Mouse (Mus musculus) splenic B cell, adult 2 months (primary cell): ENCODE data around the gene Ptpn1.

Experiments
- DNase-seq: peaks from one replicate; pipeline ENCODE4 v3.0.0-alpha.2; 2011; ENCODE audit warnings: low read depth, low spot score
- H3K27me3 ChIP-seq: 2 replicates; pipeline ENCODE4 v1.6.1; 2012; ENCODE audit warnings: mild to moderate bottlenecking, low read length, moderate library complexity, mixed read lengths; ENCODE audit not compliant: control insufficient read depth, poor library complexity, insufficient read depth, severe bottlenecking
- H3K36me3 ChIP-seq: 2 replicates; pipeline ENCODE4 v1.6.1; 2012; ENCODE audit warnings: mild to moderate bottlenecking, low read length, moderate library complexity, mixed read lengths; ENCODE audit not compliant: control insufficient read depth, poor library complexity, insufficient read depth, severe bottlenecking

Gene Ptpn1

DNA sequence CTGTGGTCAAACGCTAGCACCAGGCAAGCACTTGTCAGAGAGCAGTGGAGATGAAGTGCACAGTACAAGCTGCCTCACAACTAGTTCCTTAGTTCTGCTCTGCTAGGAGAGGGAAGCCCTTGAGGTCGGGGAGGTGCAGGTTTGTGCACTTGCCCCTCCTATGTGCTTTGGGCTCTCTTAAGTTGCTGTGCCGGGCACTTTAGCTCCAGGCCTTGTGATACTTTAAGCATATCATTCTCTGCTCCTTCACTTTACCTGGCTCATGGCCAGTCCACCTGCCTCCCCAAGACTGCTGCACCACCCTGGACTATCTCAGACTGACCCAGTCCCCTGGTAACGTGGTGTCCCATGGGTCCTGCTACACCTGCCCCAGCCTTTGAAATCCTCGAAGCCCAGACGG, 16.2 kb downstream of the Ptpn1 start:
- no peaks in the 10 kb centered on the region for H3K27me3 ChIP-seq
- H3K36me3 ChIP-seq = no peaks in the 10 kb centered on the region
- DNase-seq = peak; percentile 31

DNA sequence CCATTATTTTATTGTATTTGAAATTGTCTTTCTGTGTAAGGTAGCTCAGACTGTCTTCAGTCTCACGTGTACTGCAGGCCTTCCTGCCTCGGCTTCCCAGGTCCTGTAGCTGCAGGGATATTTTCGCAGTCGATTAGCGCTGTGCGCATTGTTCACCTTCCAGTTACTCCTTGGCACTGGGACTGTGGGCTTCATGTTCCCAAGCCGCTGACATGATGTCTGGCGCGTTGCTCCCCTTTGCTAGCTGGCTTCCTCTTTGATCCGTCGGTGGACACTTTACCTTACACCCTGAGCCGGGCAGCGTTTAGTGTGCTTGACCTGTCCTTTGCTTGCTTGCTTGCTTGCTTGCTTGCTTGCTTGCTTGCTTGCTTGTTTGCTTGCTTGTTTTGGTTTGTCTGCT, 16.7 kb downstream of the Ptpn1 start:
- no peaks in the 10 kb centered on the region for H3K27me3 ChIP-seq
- DNase-seq = no peak
- no peaks in the 10 kb centered on the region for H3K36me3 ChIP-seq

DNA sequence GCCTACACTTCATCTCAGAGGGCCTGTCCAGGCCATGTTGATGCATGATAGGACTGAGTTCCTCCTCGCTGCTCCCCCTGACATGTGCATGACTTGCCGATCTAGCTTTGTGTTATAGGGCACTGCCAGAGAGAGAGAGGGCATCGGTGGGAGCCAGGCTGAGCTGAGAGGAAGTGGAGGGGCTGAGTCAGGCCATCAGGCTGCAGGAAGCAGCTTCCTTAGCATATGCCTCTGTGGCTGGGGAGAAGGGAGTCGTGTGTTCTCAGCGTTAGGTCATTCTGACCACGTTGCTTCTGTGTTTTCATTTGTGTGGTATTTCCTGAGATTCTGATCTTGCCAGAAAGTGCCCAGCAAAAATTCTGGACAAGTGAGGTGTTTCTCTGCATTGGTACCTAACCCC, 17.4 kb downstream of the Ptpn1 start:
- DNase-seq = peak; percentile 40
- no peaks in the 10 kb centered on the region for H3K27me3 ChIP-seq
- no peaks in the 10 kb centered on the region for H3K36me3 ChIP-seq

DNA sequence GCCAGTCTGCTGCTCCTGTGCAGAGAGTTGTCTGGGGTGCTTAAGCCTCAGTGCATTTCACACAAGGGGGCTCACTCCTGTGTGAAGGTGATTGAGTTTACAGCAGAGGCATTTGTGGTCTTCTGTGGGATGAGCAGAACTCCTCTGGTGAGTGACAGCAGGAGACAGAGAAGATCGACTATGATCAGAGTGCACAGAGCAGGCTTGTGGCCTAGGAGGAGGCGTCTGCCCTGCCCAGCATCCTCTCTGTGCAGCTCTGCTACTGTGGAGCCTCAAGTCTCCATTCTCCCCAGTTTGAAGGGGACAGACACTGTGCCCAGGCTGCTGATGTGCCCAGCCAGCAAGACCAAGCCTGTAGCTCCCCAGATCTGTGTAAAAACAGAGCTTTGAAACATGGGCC, 18.0 kb downstream of the Ptpn1 start:
- no peak for DNase-seq
- Histone ChIP-seq H3K27me3 (no peaks in the 10 kb centered on the region), H3K36me3 (no peaks in the 10 kb centered on the region)

DNA sequence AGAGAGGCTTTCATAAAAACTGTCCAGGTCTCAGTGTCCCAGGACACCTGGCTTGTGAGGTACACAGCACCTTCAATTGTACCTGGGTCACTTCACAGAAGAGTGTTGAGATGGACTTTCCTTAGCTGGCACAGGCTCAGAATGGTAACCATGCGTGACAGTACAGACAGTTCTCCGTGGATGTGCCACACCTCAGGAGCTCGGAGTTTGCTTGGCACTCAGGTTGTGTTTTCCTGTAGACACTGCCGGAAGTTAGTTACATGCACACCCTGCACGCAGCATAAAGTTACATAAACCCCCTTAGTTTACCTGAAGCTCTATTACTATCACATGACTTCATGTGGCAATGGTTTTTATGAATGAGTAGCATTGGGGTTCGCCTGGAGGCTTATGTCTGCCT, 18.8 kb downstream of the Ptpn1 start:
- DNase-seq = no peak
- H3K36me3 ChIP-seq = no peaks in the 10 kb centered on the region
- no peaks in the 10 kb centered on the region for H3K27me3 ChIP-seq

DNA sequence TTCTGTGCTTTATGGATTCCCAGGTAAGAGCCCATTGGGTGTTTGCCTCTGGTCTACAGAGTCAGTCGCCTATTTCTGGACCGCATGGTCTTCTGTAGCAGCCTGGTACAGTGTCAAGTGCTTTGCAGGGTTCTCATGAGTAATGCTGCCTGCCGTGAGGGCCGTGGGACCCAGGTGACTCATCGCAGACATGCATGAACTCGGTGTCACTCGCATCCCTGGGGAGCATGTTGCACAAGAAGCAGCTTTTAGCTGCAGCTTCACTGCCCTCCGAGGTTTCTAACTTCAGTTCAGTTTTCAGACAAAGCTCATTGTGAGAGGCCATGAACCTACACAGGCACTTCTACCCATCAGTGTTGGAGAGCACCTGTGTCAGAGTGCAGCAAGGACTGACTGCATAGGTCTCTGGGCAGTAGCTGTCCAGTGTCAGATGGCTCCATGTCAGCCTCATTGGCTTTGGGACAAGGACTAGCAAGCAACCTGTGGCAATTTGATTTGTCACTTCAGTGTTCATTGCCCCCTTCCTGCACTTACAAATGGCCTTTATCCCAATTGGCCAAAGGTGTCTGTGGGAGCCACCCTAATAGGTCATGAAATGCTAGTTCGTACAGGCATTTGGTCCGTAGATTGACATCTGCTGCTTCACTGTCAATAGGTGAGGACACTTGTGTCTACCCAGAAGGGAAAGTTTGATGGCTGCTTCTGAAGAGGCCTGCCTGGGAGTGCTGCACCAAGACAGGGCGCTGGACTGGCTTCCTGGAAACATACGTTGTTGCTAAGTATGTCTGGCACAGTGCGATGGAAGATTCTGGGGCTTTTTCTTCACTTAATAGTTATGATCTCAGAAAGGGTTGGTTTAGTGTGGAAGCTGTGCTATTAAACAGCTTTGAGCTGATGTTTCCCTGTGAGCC, 19.7 kb downstream of the Ptpn1 start:
- DNase-seq = peak; percentile 65
- no peaks in the 10 kb centered on the region for H3K36me3 ChIP-seq

DNA sequence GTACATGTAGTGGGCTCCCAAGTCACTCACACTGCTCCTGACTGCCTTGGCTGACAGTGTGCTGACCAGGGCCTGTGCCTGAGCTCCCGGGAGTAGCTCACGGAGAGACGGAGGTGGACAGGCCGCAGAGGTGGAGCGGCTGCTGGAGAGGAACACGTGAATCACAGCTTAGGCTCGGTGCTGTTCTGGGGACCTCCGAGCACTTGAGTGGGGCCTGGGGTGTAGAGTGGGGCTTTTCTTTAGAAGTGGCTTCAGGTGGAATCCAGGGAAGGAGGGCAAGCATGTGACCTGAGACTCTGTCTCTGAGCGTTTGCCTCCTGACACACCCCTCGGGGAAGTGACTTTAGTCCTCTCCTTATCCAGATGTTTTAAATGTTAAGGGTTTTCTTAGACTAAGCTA, 22.0 kb downstream of the Ptpn1 start:
- no peaks in the 10 kb centered on the region for H3K27me3 ChIP-seq
- no peaks in the 10 kb centered on the region for H3K36me3 ChIP-seq
- no peak for DNase-seq

More for the DNA sequence above, 19.7 kb downstream of the Ptpn1 start:
- H3K27me3 ChIP-seq = no peaks in the 10 kb centered on the region

DNA sequence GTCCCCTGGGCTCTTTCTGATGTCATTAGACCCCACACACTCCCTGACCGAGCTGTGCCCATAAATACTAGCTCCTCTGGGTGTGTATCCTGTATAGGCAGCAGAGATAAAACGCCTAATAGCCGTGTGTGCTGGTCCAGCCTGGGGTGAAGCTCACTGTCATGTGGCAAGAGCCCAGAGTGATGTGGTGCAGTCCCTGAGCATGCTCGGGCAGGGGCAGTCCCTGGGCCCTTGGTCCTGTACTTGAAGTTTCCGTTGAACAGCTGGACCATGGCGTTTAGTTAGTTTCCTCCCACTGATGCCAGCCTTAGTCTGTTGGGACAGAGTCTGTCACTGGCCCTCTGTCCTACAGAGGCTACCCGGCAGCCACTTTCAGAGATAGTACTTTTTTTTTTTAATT, 23.1 kb downstream of the Ptpn1 start:
- Histone ChIP-seq H3K27me3 (no peaks in the 10 kb centered on the region), H3K36me3 (no peaks in the 10 kb centered on the region)
- peak; percentile 68 for DNase-seq

DNA sequence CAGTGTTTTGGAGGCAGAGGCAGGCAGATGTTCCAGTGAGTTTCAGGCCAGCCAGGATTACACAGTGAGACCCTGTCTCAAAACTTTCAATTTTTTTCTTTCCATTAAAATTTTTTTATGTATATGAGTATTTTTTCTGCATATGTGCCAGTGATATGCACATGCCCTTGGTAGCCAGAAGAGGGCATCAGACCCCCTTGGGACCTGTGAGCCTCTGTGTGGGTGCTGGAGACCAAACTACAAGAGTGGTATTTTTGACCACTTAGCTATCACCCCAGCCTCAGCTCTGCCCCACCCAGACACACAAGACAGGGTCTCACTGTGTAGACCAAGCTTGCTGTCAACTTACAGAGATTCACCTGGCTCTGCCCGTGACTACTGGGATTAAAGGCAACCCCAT, 25.7 kb downstream of the Ptpn1 start:
- peak; percentile 65 for DNase-seq
- H3K27me3 ChIP-seq = no peaks in the 10 kb centered on the region
- no peaks in the 10 kb centered on the region; the same call in 1 of the 2 replicates for H3K36me3 ChIP-seq

DNA sequence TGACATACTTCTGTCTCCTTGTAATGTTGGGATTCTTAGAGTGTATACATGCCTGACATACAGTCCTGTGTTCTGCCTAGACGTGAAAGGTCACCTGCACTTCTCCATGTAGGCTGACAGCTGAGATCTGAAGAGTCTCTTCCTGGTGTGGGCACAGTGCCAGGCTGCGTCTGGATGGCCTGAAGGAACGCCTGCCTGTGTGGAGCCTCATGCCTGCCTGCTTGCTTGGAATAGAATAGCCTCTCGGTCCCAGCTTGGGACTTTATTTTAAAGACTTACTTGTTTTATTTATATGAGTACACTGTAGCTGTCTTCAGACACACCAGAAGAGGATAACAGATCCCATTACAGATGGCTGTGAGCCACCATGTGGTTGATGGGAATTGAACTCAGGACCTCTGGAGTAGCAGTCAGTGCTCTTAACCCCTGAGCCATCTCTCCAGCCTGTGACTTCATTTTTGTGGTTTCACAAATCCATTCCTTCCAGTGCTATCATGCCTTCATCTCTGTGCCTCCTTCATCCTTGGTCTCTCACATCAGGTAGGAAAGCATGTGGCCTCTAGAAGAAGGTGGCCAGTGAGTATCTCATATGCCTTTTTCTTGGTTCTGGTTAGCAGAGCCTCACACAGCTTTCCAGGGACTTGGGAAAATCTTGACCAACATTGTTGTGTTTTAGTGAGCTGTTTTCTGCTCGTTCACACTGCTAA, 26.4 kb downstream of the Ptpn1 start:
- no peaks in the 10 kb centered on the region for H3K27me3 ChIP-seq
- no peak for DNase-seq
- H3K36me3 ChIP-seq = no peaks in the 10 kb centered on the region; the same call in 1 of the 2 replicates

DNA sequence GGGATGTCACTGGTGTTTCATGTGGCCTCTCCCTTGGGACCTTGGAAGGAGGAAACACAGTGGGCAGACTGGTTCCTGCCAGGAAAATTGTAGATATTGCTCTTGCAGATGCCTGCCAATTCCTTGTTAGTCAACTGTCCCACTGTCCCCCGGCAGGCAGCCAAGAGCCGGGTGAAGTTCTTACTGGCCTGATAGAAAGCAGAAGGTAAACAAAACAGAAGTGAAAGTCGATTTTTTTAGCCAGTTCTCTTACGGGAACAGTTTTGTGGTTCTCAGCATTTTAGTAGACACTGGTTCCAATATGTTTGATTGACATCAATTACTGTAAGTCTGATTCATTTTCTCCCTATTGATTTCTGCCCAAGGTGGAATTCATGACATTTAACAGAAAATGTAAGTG, 27.0 kb downstream of the Ptpn1 start:
- DNase-seq = peak; percentile 75
- H3K27me3 ChIP-seq = no peaks in the 10 kb centered on the region
- no peaks in the 10 kb centered on the region; the same call in 1 of the 2 replicates for H3K36me3 ChIP-seq

DNA sequence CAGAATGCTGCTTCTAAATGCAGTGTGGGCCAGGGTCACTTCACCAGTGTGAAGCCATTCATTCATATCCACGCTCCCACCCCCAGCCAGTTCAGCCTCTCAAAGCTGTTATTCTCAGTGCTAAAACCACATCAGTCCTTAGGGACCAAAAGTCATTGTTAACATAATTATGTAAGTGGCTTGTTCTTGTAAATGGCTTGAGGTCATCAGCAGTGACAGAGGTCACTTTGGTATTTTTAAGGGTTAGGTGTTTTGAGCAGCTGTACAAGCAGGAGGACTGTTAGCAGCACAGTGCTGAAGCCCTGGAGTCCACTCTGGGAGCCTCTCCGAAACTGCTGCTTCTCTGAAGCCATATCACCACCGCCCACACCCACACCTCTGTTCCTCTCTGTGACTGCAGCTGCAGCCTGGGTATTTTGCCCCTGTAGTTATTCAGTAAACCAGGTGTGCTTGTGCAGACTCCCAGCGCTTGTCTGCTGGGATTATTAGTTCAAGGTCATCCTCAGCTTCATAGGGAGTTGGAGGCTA, 27.6 kb downstream of the Ptpn1 start:
- Histone ChIP-seq H3K36me3 (no peaks in the 10 kb centered on the region; the same call in none of the 2 replicates), H3K27me3 (no peaks in the 10 kb centered on the region)
- DNase-seq = peak; percentile 66

DNA sequence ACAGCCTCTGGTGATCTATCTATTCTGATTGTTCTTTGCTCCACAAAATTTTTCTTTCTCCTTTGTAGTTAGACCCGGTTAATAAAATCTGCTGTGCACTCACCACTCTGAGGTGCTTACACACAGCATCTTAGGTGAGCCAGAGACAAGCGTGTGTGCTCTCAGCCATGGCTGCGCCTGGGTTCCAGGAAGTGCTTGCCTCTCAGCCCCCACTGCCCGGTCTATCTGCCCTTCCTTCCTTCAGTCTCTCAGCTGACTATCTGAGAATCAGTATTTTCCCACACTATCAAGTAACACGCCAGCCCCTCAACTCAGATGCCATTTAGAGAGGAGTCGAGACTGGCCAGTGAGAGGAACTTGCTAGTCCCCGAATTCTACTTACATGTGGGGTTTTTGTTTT, 28.1 kb downstream of the Ptpn1 start:
- Histone ChIP-seq H3K36me3 (no peaks in the 10 kb centered on the region; the same call in none of the 2 replicates), H3K27me3 (no peaks in the 10 kb centered on the region)
- peak; percentile 62 for DNase-seq

DNA sequence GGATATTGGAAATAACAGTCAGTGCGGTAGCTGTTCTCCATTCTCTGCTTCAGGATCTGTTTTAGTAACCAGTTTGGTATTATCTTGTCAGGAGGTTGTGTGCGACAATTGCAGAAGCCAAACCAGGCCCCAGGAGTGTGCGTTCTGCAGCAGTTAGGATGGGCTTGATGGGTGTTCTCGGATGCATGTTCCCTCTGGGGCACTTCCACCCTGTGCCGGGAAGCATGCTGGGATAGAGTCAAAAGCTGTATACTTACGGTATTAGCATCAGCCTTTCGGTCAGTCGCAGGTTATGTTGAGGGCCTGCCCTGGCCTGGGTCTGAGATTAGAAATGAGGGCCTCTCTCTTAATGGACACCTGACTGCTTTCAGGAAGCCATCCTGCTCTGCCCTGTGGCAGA, 28.7 kb downstream of the Ptpn1 start:
- DNase-seq = no peak
- H3K36me3 ChIP-seq = no peaks in the 10 kb centered on the region; the same call in none of the 2 replicates
- H3K27me3 ChIP-seq = no peaks in the 10 kb centered on the region

DNA sequence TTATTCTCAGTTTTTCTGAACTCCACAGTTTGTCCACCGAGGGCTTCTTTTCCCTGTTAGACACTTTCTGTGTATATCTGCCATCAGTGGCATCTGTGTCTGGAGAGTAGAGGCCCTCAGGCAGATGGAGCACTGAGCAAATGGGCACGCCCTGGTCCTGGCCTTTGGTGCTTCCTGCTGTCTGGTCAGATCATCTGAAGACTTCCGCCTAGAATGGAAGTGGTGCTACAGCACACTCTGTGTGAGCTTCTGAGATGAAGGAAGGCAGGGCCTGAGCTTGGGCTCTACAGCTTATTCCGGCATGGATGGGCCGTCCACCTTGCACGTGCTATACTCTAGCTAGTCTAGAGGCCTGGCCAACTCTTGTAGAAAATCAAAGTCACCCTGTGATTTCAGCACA, 30.5 kb downstream of the Ptpn1 start:
- H3K36me3 ChIP-seq = peaks cover 2% of the 10 kb centered on the region
- H3K27me3 ChIP-seq = no peaks in the 10 kb centered on the region
- no peak for DNase-seq
